Mouse (Mus musculus): ENCODE results near the gene Twist2. TPM values are rescaled to one million over a fixed set of nuclear protein-coding genes. Genes with fewer than 3 reads are reported as not detected.

Gene Twist2
- total RNA-seq (2023), result not detected

DNA sequence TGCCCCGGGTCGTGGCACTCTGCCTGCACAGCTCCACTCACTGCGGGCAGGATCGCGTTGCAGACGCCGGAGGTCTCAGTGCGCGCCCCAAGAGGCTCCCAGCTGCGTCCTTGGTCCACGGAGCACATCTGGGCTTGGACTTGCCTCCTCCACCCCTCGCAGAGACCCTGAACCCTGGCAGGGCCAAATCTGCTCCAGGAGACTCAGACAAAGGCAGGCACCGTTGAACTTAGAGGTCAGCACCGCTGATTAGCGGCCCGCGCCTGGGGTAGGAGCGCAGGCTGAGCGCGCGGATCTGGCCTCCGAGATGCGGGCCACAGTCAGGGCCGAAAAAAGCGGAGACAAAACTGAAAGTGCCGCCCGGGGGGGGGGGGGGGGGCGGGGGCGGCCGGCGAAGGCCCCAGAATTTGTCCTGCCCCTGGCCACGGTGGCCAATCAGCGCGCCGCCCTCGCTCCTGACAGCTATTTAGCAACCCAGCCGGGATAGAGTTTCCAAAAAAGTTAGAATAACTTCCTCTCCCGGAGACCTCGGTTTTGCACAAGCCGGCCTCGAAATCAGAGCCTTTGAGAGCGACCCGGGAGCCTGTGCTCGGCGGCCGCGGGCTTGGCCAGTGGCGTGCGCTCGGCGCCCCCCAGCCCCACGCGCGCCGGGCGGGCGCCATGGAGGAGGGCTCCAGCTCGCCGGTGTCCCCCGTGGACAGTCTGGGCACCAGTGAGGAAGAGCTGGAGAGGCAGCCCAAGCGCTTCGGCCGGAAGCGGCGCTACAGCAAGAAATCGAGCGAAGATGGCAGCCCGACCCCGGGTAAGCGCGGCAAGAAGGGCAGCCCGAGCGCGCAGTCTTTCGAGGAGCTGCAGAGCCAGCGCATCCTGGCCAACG, at the start of gene Twist2:
TSS of gene Twist2 (plus strand) at position 495 of the 877 bp plus-strand sequence.

Data from B cell, adult 67 days (primary cell).